Mouse (Mus musculus): ENCODE measurements around the gene Scgb2b3.

Gene Scgb2b3

GRCm38 (mm10) chr7:31362022-31362560, at the start of gene Scgb2b3:
TSS of gene Scgb2b3 (minus strand) at chr7:31362072.
- DNase-seq (ENCODE audit: low read depth in 2 of 2, low spot score in 2 of 2): no peak

DNA sequence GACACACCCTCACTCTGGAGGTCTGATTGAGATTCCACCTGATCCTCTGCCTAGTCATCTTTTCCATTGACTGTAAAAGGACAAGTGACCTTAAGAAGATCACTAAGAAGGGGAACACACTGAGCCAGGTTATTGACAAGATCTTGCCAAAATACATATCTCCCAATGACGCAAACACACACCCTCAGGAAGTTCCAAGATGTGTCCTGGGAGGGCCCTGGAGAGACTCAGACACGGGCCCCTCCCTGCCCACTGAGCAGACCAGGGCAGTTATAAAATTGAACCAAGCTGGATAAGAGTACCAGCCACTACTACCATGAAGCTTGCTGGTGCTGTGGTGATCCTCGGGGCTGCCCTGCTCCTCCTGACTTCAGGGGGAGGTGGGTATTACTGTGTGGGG, 13.4 kb upstream of the Scgb2b3 start, which contains the start of gene Scgb1b3:
Gene Scgb1b3, plus strand, starts transcription at position 301 of the 400 bp plus-strand sequence.
- DNase-seq (ENCODE audit: low read depth in 2 of 2, low spot score in 2 of 2): no peak

Data from CD8-positive naive resting alpha-beta T cell, adult 2 months (primary cell).